21 mouse cellular contexts compared by ENCODE assay signal in genomic region chr7:128285060-128285459, GRCm38 (mm10). TPM values are rescaled to one million over a fixed set of nuclear protein-coding genes. Genes with fewer than 3 reads are reported as not detected.
"Had no signal": no experiment of that assay in that cellular context is flagged by ENCODE, and none has a peak within 500 bp of the region (broad histone marks: within the 10 kb centered on the region; RNA-seq: fewer than 3 reads in every experiment).

No protein-coding gene starts in this region.

- H3K27me3 ChIP-seq: limb, embryonic 15.5 days; midbrain, embryonic 15.5 days; neural tube, embryonic 12.5 days; stomach, embryonic 15.5 days had no signal

- H3K9me3 ChIP-seq: limb, embryonic 15.5 days; midbrain, embryonic 15.5 days; neural tube, embryonic 12.5 days; stomach, embryonic 15.5 days had no signal

- H3K27ac ChIP-seq: kidney, postnatal 0 days; limb, embryonic 15.5 days; midbrain, embryonic 15.5 days; neural tube, embryonic 12.5 days; stomach, embryonic 15.5 days had no signal

- DNase-seq: kidney, adult 11 months; kidney, adult 9 months; kidney, postnatal 36 days; layer of hippocampus, adult 9-11 months; layer of hippocampus, postnatal 36 days; lung, adult 2 months; lung, postnatal 36 days; thymus, postnatal 4 days had no signal

- H3K9ac ChIP-seq: limb, embryonic 15.5 days; midbrain, embryonic 15.5 days; neural tube, embryonic 12.5 days; stomach, embryonic 15.5 days had no signal

- H3K4me2 ChIP-seq: limb, embryonic 15.5 days; midbrain, embryonic 15.5 days; neural tube, embryonic 12.5 days; stomach, embryonic 15.5 days had no signal

- H3K4me3 ChIP-seq: limb, embryonic 15.5 days; midbrain, embryonic 15.5 days; neural tube, embryonic 12.5 days; stomach, embryonic 15.5 days had no signal

- ATAC-seq: lung, postnatal 0 days; midbrain, embryonic 15.5 days had no signal

RNA-seq across cellular contexts. Expression of gene Slc5a2, which starts 19.6 kb away (rescaled TPM):
- total RNA-seq: layer of hippocampus, adult 18-20 months; layer of hippocampus, postnatal 36 days; left cerebral cortex, adult 8-10 months; left cerebral cortex, postnatal 25 days; megakaryocyte progenitor cell, adult 5-6 weeks; monocyte, adult 5-6 weeks; neutrophil, adult 5-6 weeks had no signal
- polyA plus RNA-seq: limb, embryonic 11.5 days; limb, embryonic 15.5 days; neural tube, embryonic 12.5 days had no signal

RNA-seq across cellular contexts. Expression of gene Tgfb1i1, which starts 38.4 kb away (rescaled TPM):
- total RNA-seq: monocyte, adult 5-6 weeks had no signal
